In genomic region chr11:70511242-70511641, GRCm38 (mm10) we compare ENCODE assay signal across 30 mouse cellular contexts. TPM values are rescaled to one million over a fixed set of nuclear protein-coding genes. Genes with fewer than 3 reads are reported as not detected.
A peak's percentile ranks its signal among the peaks of the same experiment; 100 is the strongest.
DNase-seq lines count a peak whose midpoint lies in the region; ATAC-seq and TF ChIP-seq lines count a peak whose summit lies in the region.
"Had no signal": no experiment of that assay in that cellular context is flagged by ENCODE, and none has a peak within 500 bp of the region (broad histone marks: within the 10 kb centered on the region; RNA-seq: fewer than 3 reads in every experiment).

No protein-coding gene starts in this region.

- no peak overlapping the region for H3K9ac ChIP-seq in CH12.LX (ENCODE audit: insufficient read depth, low read depth)
- no peak overlapping the region for H3K9ac ChIP-seq in intestine, embryonic 16.5 days (ENCODE audit: low read depth, low read length)
- H3K9ac ChIP-seq: embryonic facial prominence, embryonic 12.5 days; forebrain, embryonic 13.5 days; forebrain, embryonic 15.5 days; forebrain, postnatal 0 days had no signal

- no peak for TF ChIP-seq POLR2A in CH12.LX (IDR thresholded peaks at IDR 0.05; ENCODE audit: low read depth, low read length)

- no peak for TF ChIP-seq EP300 in CH12.LX (IDR thresholded peaks at IDR 0.05; ENCODE audit: low read length)

- H3K4me1 ChIP-seq in CH12.LX (ENCODE audit: control insufficient read depth in 1 of 2, insufficient read depth in 2 of 2) = peaks cover 20 to 82% of the 10 kb centered on the region in 2 experiments
- H3K4me1 ChIP-seq in intestine, embryonic 16.5 days (ENCODE audit: control insufficient read depth, insufficient read depth, low read length) = peaks cover 11% of the 10 kb centered on the region

- H3K36me3 ChIP-seq in CH12.LX (replicated peaks in 1 of 2; ENCODE audit: control insufficient read depth in 1 of 2, insufficient read depth in 1 of 2, low read length in 1 of 2) = no peaks in the 10 kb centered on the region
- no peaks in the 10 kb centered on the region for H3K36me3 ChIP-seq in intestine, embryonic 16.5 days (ENCODE audit: control insufficient read depth, insufficient read depth, low read length)
- H3K36me3 ChIP-seq: embryonic facial prominence, embryonic 10.5 days; embryonic facial prominence, embryonic 12.5 days; forebrain, embryonic 15.5 days had no signal

- TF ChIP-seq RAD21 in CH12.LX (IDR thresholded peaks at IDR 0.05; ENCODE audit: low read depth, low read length) = no peak

- dilution Hi-C loops in CH12.LX (cut with MboI; ENCODE audit: extremely low pct_ligation_motif_present, extremely low pct_unique_long_range_greater_than_20kb, low sequenced_read_pairs) = no loop called here

- ATAC-seq in intestine, embryonic 16.5 days = no peak
- ATAC-seq: activated CD4-positive, CD25-positive, alpha-beta regulatory T cell, adult 4 months; CD4-positive, CD25-positive, alpha-beta regulatory T cell, adult 4 months; forebrain, embryonic 13.5 days; forebrain, embryonic 15.5 days; forebrain, postnatal 0 days; Patski had no signal

- no peaks in the 10 kb centered on the region for H3K9me3 ChIP-seq in CH12.LX (replicated peaks; ENCODE audit: low read length)
- H3K9me3 ChIP-seq in intestine, embryonic 16.5 days (ENCODE audit: control insufficient read depth, low read length) = no peaks in the 10 kb centered on the region
- H3K9me3 ChIP-seq: embryonic facial prominence, embryonic 10.5 days; embryonic facial prominence, embryonic 12.5 days; forebrain, embryonic 13.5 days; forebrain, embryonic 15.5 days had no signal

- in situ Hi-C loops in CH12.LX (cut with MboI; ENCODE audit: low pct_ligation_motif_present, low pct_unique_long_range_greater_than_20kb, low sequenced_read_pairs) = no loop called here

- peak; percentile 48 for DNase-seq in 3T3-L1 (ENCODE audit: low read depth, low spot score)
- no peak for DNase-seq in CH12.LX (ENCODE audit: extremely low read depth)
- peak; percentile 27 for DNase-seq in adipocyte (ENCODE audit: low spot score)
- DNase-seq in kidney, postnatal 10 days = no peak
- DNase-seq in cerebellum, adult 18-20 months = no peak
- DNase-seq: adrenal gland, adult 2 months; adrenal gland, postnatal 10 days; adrenal gland, postnatal 25 days; B cell, adult 2 months; cerebellum, adult 11 months; cerebellum, adult 2 months; cerebellum, adult 9-10 months; cerebellum, postnatal 10 days; cerebellum, postnatal 25 days; forebrain, postnatal 0 days had no signal

- no peak overlapping the region for H3K27ac ChIP-seq in CH12.LX (ENCODE audit: insufficient read depth, low read depth)
- H3K27ac ChIP-seq in intestine, embryonic 16.5 days (ENCODE audit: low read length) = no peak overlapping the region
- H3K27ac ChIP-seq: embryonic facial prominence, embryonic 10.5 days; embryonic facial prominence, embryonic 12.5 days; forebrain, embryonic 13.5 days; forebrain, embryonic 15.5 days had no signal

- peak overlapping the region in 2 of 3 experiments; percentile 34 to 50 for H3K4me3 ChIP-seq in CH12.LX (replicated peaks in 1 of 3; ENCODE audit: low read depth in 2 of 3, low read length in 2 of 3, poor library complexity in 1 of 3)
- H3K4me3 ChIP-seq in intestine, embryonic 16.5 days (ENCODE audit: low read length) = no peak overlapping the region
- H3K4me3 ChIP-seq: embryonic facial prominence, embryonic 10.5 days; embryonic facial prominence, embryonic 12.5 days; forebrain, embryonic 13.5 days; forebrain, embryonic 15.5 days had no signal

- WGBS in intestine, embryonic 16.5 days = 68% methylated on average over 2 of the region's 2 CpGs

- H3K79me2 ChIP-seq in CH12.LX (replicated peaks; ENCODE audit: control insufficient read depth, extremely low read depth, insufficient read depth, poor library complexity, severe bottlenecking) = no peaks in the 10 kb centered on the region

- H3K4me2 ChIP-seq in CH12.LX (ENCODE audit: insufficient read depth, low read depth, poor library complexity, severe bottlenecking) = no peak overlapping the region
- no peak overlapping the region for H3K4me2 ChIP-seq in intestine, embryonic 16.5 days (ENCODE audit: low read depth, low read length)
- H3K4me2 ChIP-seq: embryonic facial prominence, embryonic 12.5 days; forebrain, embryonic 13.5 days; forebrain, embryonic 15.5 days had no signal

- no peak for TF ChIP-seq CTCF in CH12.LX (conservative IDR thresholded peaks at IDR 0.05 in 1 of 2, IDR thresholded peaks at IDR 0.05 in 1 of 2; ENCODE audit: low read depth in 2 of 2, low read length in 2 of 2)

- no peaks in the 10 kb centered on the region for H3K27me3 ChIP-seq in CH12.LX (replicated peaks)
- no peaks in the 10 kb centered on the region for H3K27me3 ChIP-seq in intestine, embryonic 16.5 days (replicated peaks; ENCODE audit: control insufficient read depth, insufficient read depth, low read length)
- H3K27me3 ChIP-seq: forebrain, embryonic 13.5 days had no signal

TF ChIP-seq in CH12.LX, 34 proteins besides CTCF, POLR2A, EP300 and RAD21:
- TF ChIP-seq SIN3A (IDR thresholded peaks at IDR 0.05; ENCODE audit: low read length) (no peak), BHLHE40 (IDR thresholded peaks at IDR 0.05; ENCODE audit: low read depth, low read length) (no peak), RCOR1 (conservative IDR thresholded peaks at IDR 0.05; ENCODE audit: low read depth, low read length) (no peak), PAX5 (IDR thresholded peaks at IDR 0.05; ENCODE audit: low read length) (no peak), ZKSCAN1 (IDR thresholded peaks at IDR 0.05; ENCODE audit: borderline replicate concordance, low read depth, low read length) (no peak), KAT2A (IDR thresholded peaks at IDR 0.05; ENCODE audit: insufficient replicate concordance, low read length) (no peak), ETS1 (conservative IDR thresholded peaks at IDR 0.05; ENCODE audit: low read depth, low read length) (no peak)

RNA-seq across cellular contexts. Expression of gene Vmo1, which starts 3.2 kb away (rescaled TPM):
- 0.21 TPM in 1 of 2 replicates, not detected in the other for total RNA-seq in CH12.LX (2012; rRNA removed)
- 0.70 TPM in 1 of 2 replicates, not detected in the other for total RNA-seq in CH12.LX (2014; rRNA removed)
- polyA plus RNA-seq in CH12.LX (2012; ENCODE audit: insufficient read length, low read depth) = 0.36 and 0.63 TPM in 2 replicates
- 0.28 and 0.71 TPM in 2 replicates for polyA plus RNA-seq in intestine, embryonic 16.5 days (2015; fragmentation: Nextera tagmentation; extraction: Ambion mirVana)
- total RNA-seq: adrenal gland, postnatal 25 days; ES-E14; forebrain, postnatal 0 days; MEL had no signal
- polyA plus RNA-seq: activated CD4-positive, CD25-positive, alpha-beta regulatory T cell, adult 4 months; adrenal gland, adult 2 months; CD4-positive, CD25-positive, alpha-beta regulatory T cell, adult 4 months; cerebellum, adult 2 months; embryonic facial prominence, embryonic 10.5 days; forebrain, embryonic 11.5 days; forebrain, embryonic 13.5 days; Patski had no signal

RNA-seq across cellular contexts. Expression of gene Tm4sf5, which starts 6.2 kb away (rescaled TPM):
- total RNA-seq in CH12.LX (2012; rRNA removed) (3.6 and 5.5 TPM in 2 replicates), CH12.LX (2014; rRNA removed) (8.8 and 11.7 TPM in 2 replicates)
- 24.5 and 32.5 TPM in 2 replicates for polyA plus RNA-seq in CH12.LX (2012; ENCODE audit: insufficient read length, low read depth)
- polyA plus RNA-seq in intestine, embryonic 16.5 days (2015; fragmentation: Nextera tagmentation; extraction: Ambion mirVana) = 253 and 283 TPM in 2 replicates
- total RNA-seq: adrenal gland, postnatal 25 days had no signal
- polyA plus RNA-seq: embryonic facial prominence, embryonic 14.5 days; forebrain, embryonic 11.5 days had no signal

RNA-seq across cellular contexts. Expression of gene Gltpd2, which starts 7.8 kb away (rescaled TPM):
- total RNA-seq in CH12.LX (2012; rRNA removed) = not detected in 2 replicates
- not detected in 2 replicates for total RNA-seq in CH12.LX (2014; rRNA removed)
- 0.19 TPM in 1 of 2 replicates, not detected in the other for polyA plus RNA-seq in CH12.LX (2012; ENCODE audit: insufficient read length, low read depth)
- polyA plus RNA-seq in intestine, embryonic 16.5 days (2015; fragmentation: Nextera tagmentation; extraction: Ambion mirVana) = 1.9 and 2.0 TPM in 2 replicates
- total RNA-seq: adrenal gland, postnatal 25 days; forebrain, postnatal 0 days; MEL had no signal
- polyA plus RNA-seq: activated CD4-positive, CD25-positive, alpha-beta regulatory T cell, adult 4 months; brain, embryonic 14.5 days; CD4-positive, CD25-positive, alpha-beta regulatory T cell, adult 4 months; cerebellum, adult 2 months; cortical plate, adult 2 months; forebrain, embryonic 13.5 days; Patski had no signal

RNA-seq across cellular contexts. Expression of gene Psmb6, which starts 13.9 kb away (rescaled TPM):
- total RNA-seq in CH12.LX (2012; rRNA removed) (921 and 922 TPM in 2 replicates), CH12.LX (2014; rRNA removed) (749 and 831 TPM in 2 replicates)
- polyA plus RNA-seq in CH12.LX (2012; ENCODE audit: insufficient read length, low read depth) = 779 and 831 TPM in 2 replicates
- 626 and 669 TPM in 2 replicates for polyA plus RNA-seq in intestine, embryonic 16.5 days (2015; fragmentation: Nextera tagmentation; extraction: Ambion mirVana)

RNA-seq across cellular contexts. Expression of gene Gm40193, which starts 21.5 kb away (rescaled TPM):
- total RNA-seq in CH12.LX (2012; rRNA removed) (not detected in 2 replicates), CH12.LX (2014; rRNA removed) (not detected in 2 replicates)
- not detected in 2 replicates for polyA plus RNA-seq in CH12.LX (2012; ENCODE audit: insufficient read length, low read depth)
- not detected in 2 replicates for polyA plus RNA-seq in intestine, embryonic 16.5 days (2015; fragmentation: Nextera tagmentation; extraction: Ambion mirVana)
- total RNA-seq: adrenal gland, adult 2 months; adrenal gland, postnatal 10 days; adrenal gland, postnatal 25 days; adrenal gland, postnatal 4 days; ES-E14; forebrain, postnatal 0 days; MEL had no signal
- polyA plus RNA-seq: activated CD4-positive, CD25-positive, alpha-beta regulatory T cell, adult 4 months; adrenal gland, adult 2 months; brain, embryonic 14.5 days; CD4-positive, CD25-positive, alpha-beta regulatory T cell, adult 4 months; cerebellum, adult 2 months; cortical plate, adult 2 months; embryonic facial prominence, embryonic 10.5 days; embryonic facial prominence, embryonic 12.5 days; forebrain, embryonic 11.5 days; forebrain, embryonic 13.5 days; forebrain, embryonic 15.5 days; forebrain, postnatal 0 days; Patski had no signal

Comparison
In these comparisons a context has a peak if more than half of its experiments do, and no peak if none do; other contexts are left out.
1. DNase-seq: peak in 3T3-L1 (single experiment) and adipocyte (single experiment); none in CH12.LX (single experiment), kidney, postnatal 10 days (single experiment) and cerebellum, adult 18-20 months (0 of 2).